Mouse (Mus musculus) cortical plate, adult 2 months (tissue): ENCODE measurements at regions not wholly inside any gene's neighbourhood (a gene's known extent, or its start where the extent isn't known, plus 50 kb on each side); places are given as distances from the start of the nearest gene placed in this dataset.

Experiments
- CTCF ChIP-seq: fragments of 200-500 bp; IDR thresholded peaks from 2 replicates; pipeline ENCODE4 v1.5.1; 2011; ENCODE audit warnings: mild to moderate bottlenecking, control low read depth, low read length; ENCODE audit not compliant: insufficient read depth; ENCODE audit errors: extremely low read depth
- POLR2A ChIP-seq: fragments of 200-500 bp; IDR thresholded peaks from 2 replicates; pipeline ENCODE4 v1.6.1; 2011; ENCODE audit warnings: mild to moderate bottlenecking, low read length, control low read depth; ENCODE audit not compliant: insufficient read depth; ENCODE audit errors: extremely low read depth

GRCm38 (mm10) chr13:52281271-52281670, 249.8 kb downstream of the Diras2 start:
- TF ChIP-seq CTCF = no peak
- TF ChIP-seq POLR2A = no peak
